Mouse (Mus musculus): ENCODE data around the gene Amelx. TPM values are rescaled to one million over a fixed set of nuclear protein-coding genes. Genes with fewer than 3 reads are reported as not detected.

The Amelx gene
- 0.44 and 0.85 TPM in 2 replicates for polyA plus RNA-seq (2012; rRNA removed)

DNA sequence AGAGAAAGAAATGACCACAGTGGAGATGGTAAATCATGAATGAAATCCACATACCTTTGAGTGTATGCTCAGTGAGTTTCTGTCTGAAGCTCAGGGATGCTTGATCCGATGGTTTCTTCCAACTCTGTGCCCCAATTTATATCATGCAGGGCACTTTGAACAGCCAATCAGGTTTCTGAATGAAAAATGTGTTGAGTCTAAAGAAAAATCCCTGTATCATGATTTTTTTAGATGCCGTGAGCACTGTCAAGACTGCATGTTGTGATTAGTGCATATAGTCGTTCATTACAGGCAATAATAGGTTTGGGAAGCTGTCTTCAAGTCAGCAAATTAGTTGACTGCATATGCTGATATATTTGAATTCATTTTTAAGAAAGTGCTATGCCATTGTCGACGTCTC, at the start of gene Amelx:
Gene Amelx, minus strand, starts transcription at position 101 of the 400 bp plus-strand sequence.

Other genes with a start within 250 kb of the Amelx start
- gene Hccs, start 133.2 kb upstream of the Amelx start, polyA plus RNA-seq (2012; rRNA removed): 20.6 and 22.3 TPM in 2 replicates

All from central nervous system, embryonic 18 days (tissue).